Mouse (Mus musculus) ES-E14 (cell line): ENCODE measurements at regions not wholly inside any gene's neighbourhood (a gene's known extent, or its start where the extent isn't known, plus 50 kb on each side); places are given as distances from the start of the nearest gene placed in this dataset.

Source experiments
- CHD2 ChIP-seq: IDR thresholded peaks from 2 replicates; pipeline ENCODE4 v1.6.1; 2014; ENCODE audit warnings: mild to moderate bottlenecking, low read depth, low read length, inconsistent platforms
- HCFC1 ChIP-seq: IDR thresholded peaks from 2 replicates; pipeline ENCODE4 v1.6.1; 2012; ENCODE audit warnings: low read length, inconsistent platforms, borderline replicate concordance; ENCODE audit not compliant: insufficient read depth
- MAFK ChIP-seq: IDR thresholded peaks from 2 replicates; pipeline ENCODE4 v1.6.1; 2014; ENCODE audit warnings: mild to moderate bottlenecking, low read depth, low read length, inconsistent platforms; ENCODE audit not compliant: insufficient read depth
- ZC3H11A ChIP-seq: IDR thresholded peaks from 2 replicates; pipeline ENCODE4 v1.6.1; 2012; ENCODE audit warnings: low read depth, mild to moderate bottlenecking, inconsistent platforms, low read length, borderline replicate concordance
- ZNF384 ChIP-seq: IDR thresholded peaks from 2 replicates; pipeline ENCODE4 v1.6.1; 2012; ENCODE audit warnings: low read depth, low read length, inconsistent platforms

GRCm38 (mm10) chr14:72886935-72887369 is 162.0 kb downstream of the Cysltr2 start:
- TF ChIP-seq HCFC1 (no peak), ZC3H11A (no peak), ZNF384 (no peak), CHD2 (no peak), MAFK (no peak)
